Mouse (Mus musculus) forebrain, embryonic 15.5 days (tissue): ENCODE data around the gene Notch4. TPM values are rescaled to one million over a fixed set of nuclear protein-coding genes. Genes with fewer than 3 reads are reported as not detected.

ENCODE experiments used
- ATAC-seq: fragments of 200-750 bp; cut with Nextera tagmentation; replicated peaks from 2 replicates; pipeline ENCODE4 v1.8.0; 2017; ENCODE audit warnings: mild to moderate bottlenecking, moderate TSS enrichment, moderate library complexity
- H3K27ac ChIP-seq: fragments of 300-500 bp; sonication (generic); replicated peaks from 2 replicates; pipeline ENCODE4 v1.5.1; 2015; ENCODE audit warnings: mild to moderate bottlenecking, inconsistent platforms
- H3K27me3 ChIP-seq: fragments of 300-500 bp; sonication (generic); 2 replicates; pipeline ENCODE4 v1.6.1; 2015; ENCODE audit warnings: inconsistent platforms
- H3K36me3 ChIP-seq: fragments of 300-500 bp; sonication (generic); 2 replicates; pipeline ENCODE4 v1.6.1; 2015; ENCODE audit warnings: mild to moderate bottlenecking, inconsistent platforms
- H3K4me1 ChIP-seq: fragments of 300-500 bp; sonication (generic); 2 replicates; pipeline ENCODE4 v1.6.1; 2015; ENCODE audit warnings: inconsistent platforms
- H3K4me2 ChIP-seq: fragments of 300-500 bp; sonication (generic); replicated peaks from 2 replicates; pipeline ENCODE4 v1.6.1; 2015; ENCODE audit warnings: mild to moderate bottlenecking, inconsistent platforms
- H3K4me3 ChIP-seq: fragments of 300-500 bp; sonication (generic); 2 replicates; pipeline ENCODE4 v1.5.1; 2015; ENCODE audit warnings: mild to moderate bottlenecking, inconsistent platforms
- H3K9ac ChIP-seq: fragments of 300-500 bp; sonication (generic); replicated peaks from 2 replicates; pipeline ENCODE4 v1.6.1; 2015; ENCODE audit warnings: mild to moderate bottlenecking, inconsistent platforms
- H3K9me3 ChIP-seq: fragments of 300-500 bp; sonication (generic); 2 replicates; pipeline ENCODE4 v1.6.1; 2016; ENCODE audit warnings: inconsistent platforms
- WGBS: fragments of 180-500 bp; shearing (Covaris S2); methylation state at CpG from one replicate; pipeline ENCODE4 v1.1.7; 2015; ENCODE audit warnings: mixed read lengths; 5-methylcytosine and 5-hydroxymethylcytosine counted together
- polyA plus RNA-seq: library from polyadenylated mRNA; unstranded; fragments of >200 nt; fragmentation: Nextera tagmentation; extraction: Ambion mirVana; gene quantifications from 2 replicates; pipeline ENCODE4 v1.2.1, GENCODE M21; 2015

The Notch4 gene
- polyA plus RNA-seq, 1 experiment from 2014 or later, result 5.8 TPM

GRCm38 (mm10) chr17:34630761-34631301, 66.8 kb downstream of the Notch4 start:
- Histone ChIP-seq H3K4me1 (peaks cover 60% of the 10 kb centered on the region), H3K27ac (no peak overlapping the region), H3K4me3 (peak overlapping the region; percentile 69), H3K27me3 (peaks cover 21% of the 10 kb centered on the region), H3K36me3 (no peaks in the 10 kb centered on the region), H3K9ac (peak overlapping the region; percentile 31), H3K9me3 (no peaks in the 10 kb centered on the region), H3K4me2 (peak overlapping the region; percentile 96)
- WGBS, result 2% methylated on average over 48 of the region's 48 CpGs
- ATAC-seq, result no peak

GRCm38 (mm10) chr17:34631647-34632046, 67.6 kb downstream of the Notch4 start:
- no peaks in the 10 kb centered on the region for H3K9me3 ChIP-seq
- no peaks in the 10 kb centered on the region for H3K36me3 ChIP-seq
- no peak for ATAC-seq
- peak overlapping the region; percentile 38 for H3K9ac ChIP-seq
- H3K4me2 ChIP-seq, result peak overlapping the region; percentile 96
- no peak overlapping the region for H3K27ac ChIP-seq
- H3K4me3 ChIP-seq, result peak overlapping the region; percentile 69
- H3K4me1 ChIP-seq, result peaks cover 52% of the 10 kb centered on the region
- WGBS, result 6% methylated on average over 12 of the region's 12 CpGs
- peaks cover 21% of the 10 kb centered on the region for H3K27me3 ChIP-seq

GRCm38 (mm10) chr17:34632261-34632691, 68.2 kb downstream of the Notch4 start:
- peak; percentile 9; the same call in 1 of the 2 replicates for ATAC-seq
- Histone ChIP-seq H3K27ac (no peak overlapping the region), H3K9me3 (no peaks in the 10 kb centered on the region), H3K9ac (peak overlapping the region; percentile 38), H3K36me3 (no peaks in the 10 kb centered on the region), H3K4me2 (peak overlapping the region; percentile 96), H3K4me1 (peaks cover 50% of the 10 kb centered on the region), H3K27me3 (peaks cover 21% of the 10 kb centered on the region), H3K4me3 (peak overlapping the region; percentile 69)
- 2% methylated on average over 26 of the region's 26 CpGs for WGBS

GRCm38 (mm10) chr17:34635671-34636070, 71.6 kb downstream of the Notch4 start:
- no peaks in the 10 kb centered on the region for H3K36me3 ChIP-seq
- no peak overlapping the region for H3K27ac ChIP-seq
- no peak overlapping the region for H3K4me2 ChIP-seq
- peaks cover 22% of the 10 kb centered on the region for H3K4me1 ChIP-seq
- H3K9me3 ChIP-seq, result no peaks in the 10 kb centered on the region
- 59% methylated on average over 2 of the region's 2 CpGs for WGBS
- H3K4me3 ChIP-seq, result no peak overlapping the region
- peaks cover 18% of the 10 kb centered on the region for H3K27me3 ChIP-seq
- no peak overlapping the region for H3K9ac ChIP-seq
- no peak for ATAC-seq

GRCm38 (mm10) chr17:34637459-34637858, 73.4 kb downstream of the Notch4 start:
- H3K9ac ChIP-seq, result no peak overlapping the region
- no peak for ATAC-seq
- peaks cover 13% of the 10 kb centered on the region for H3K4me1 ChIP-seq
- peaks cover 3% of the 10 kb centered on the region; the same call in 1 of the 2 replicates for H3K27me3 ChIP-seq
- H3K36me3 ChIP-seq, result no peaks in the 10 kb centered on the region
- no peak overlapping the region for H3K4me3 ChIP-seq
- WGBS, result 70% methylated on average over 3 of the region's 3 CpGs
- H3K9me3 ChIP-seq, result no peaks in the 10 kb centered on the region
- H3K27ac ChIP-seq, result no peak overlapping the region
- H3K4me2 ChIP-seq, result no peak overlapping the region

Other genes with a start within 250 kb of the Notch4 start
- 0.14 TPM in 1 of 2 replicates, not detected in the other for gene H2-Eb2, start 238.6 kb upstream of the Notch4 start, polyA plus RNA-seq
- 0.06 TPM in 1 of 2 replicates, not detected in the other for gene Btnl2, start 209.4 kb upstream of the Notch4 start, polyA plus RNA-seq
- gene Btnl1, start 187.1 kb upstream of the Notch4 start, polyA plus RNA-seq, result not detected in 2 replicates
- gene BC051142, start 165.4 kb upstream of the Notch4 start, polyA plus RNA-seq, result 1.5 and 3.3 TPM in 2 replicates
- not detected in 2 replicates for gene Btnl4, start 87.0 kb upstream of the Notch4 start, polyA plus RNA-seq
- not detected in 2 replicates for gene Btnl6, start 46.9 kb upstream of the Notch4 start, polyA plus RNA-seq
- gene Gpsm3, start 25.5 kb downstream of the Notch4 start, polyA plus RNA-seq, result 2.7 and 3.2 TPM in 2 replicates
- gene Pbx2, start 27.0 kb downstream of the Notch4 start, polyA plus RNA-seq, result 6.8 and 7.5 TPM in 2 replicates
- 1.8 TPM in 2 replicates for gene Ager, start 33.6 kb downstream of the Notch4 start, polyA plus RNA-seq
- 313 and 321 TPM in 2 replicates for gene Rnf5, start 39.4 kb downstream of the Notch4 start, polyA plus RNA-seq
- 89.2 and 91.1 TPM in 2 replicates for gene Agpat1, start 40.0 kb downstream of the Notch4 start, polyA plus RNA-seq
- 6.1 and 7.4 TPM in 2 replicates for gene Egfl8, start 51.7 kb downstream of the Notch4 start, polyA plus RNA-seq
- 17.2 and 18.2 TPM in 2 replicates for gene Ppt2, start 64.2 kb downstream of the Notch4 start, polyA plus RNA-seq
- 6.8 and 7.4 TPM in 2 replicates for gene Prrt1, start 65.3 kb downstream of the Notch4 start, polyA plus RNA-seq
- gene Fkbpl, start 80.5 kb downstream of the Notch4 start, polyA plus RNA-seq, result 15.3 and 15.8 TPM in 2 replicates
- 111 and 112 TPM in 2 replicates for gene Atf6b, start 82.9 kb downstream of the Notch4 start, polyA plus RNA-seq
- gene Tnxb, start 106.3 kb downstream of the Notch4 start, polyA plus RNA-seq, result 0.05 and 0.06 TPM in 2 replicates
- 0.04 TPM in 1 of 2 replicates, not detected in the other for gene C4b, start 179.6 kb downstream of the Notch4 start, polyA plus RNA-seq
- not detected in 2 replicates for gene Cyp21a1, start 240.3 kb downstream of the Notch4 start, polyA plus RNA-seq